Mouse (Mus musculus) G1E-ER4 (cell line): ENCODE results near the gene Tmem120b. TPM values are rescaled to one million over a fixed set of nuclear protein-coding genes. Genes with fewer than 3 reads are reported as not detected.

Experiments used
- GATA1 ChIP-seq: IDR thresholded peaks from one replicate; pipeline ENCODE4 v1.8.0; 2012; ENCODE audit warnings: low read length, inconsistent platforms
- polyA plus RNA-seq: library from polyadenylated mRNA; stranded (reverse); fragments of >175 nt; gene quantifications from 2 replicates; pipeline ENCODE4 v1.2.3, GENCODE M21; 2012

Tmem120b gene
- polyA plus RNA-seq, 1 experiment, result 6.0 TPM

GRCm38 (mm10) chr5:123102376-123102775 lies 34.2 kb downstream of the Tmem120b start:
- TF ChIP-seq GATA1, result no peak

GRCm38 (mm10) chr5:123103556-123103955 lies 35.3 kb downstream of the Tmem120b start:
- TF ChIP-seq GATA1, result no peak

GRCm38 (mm10) chr5:123104769-123105168 lies 36.6 kb downstream of the Tmem120b start:
- no peak for TF ChIP-seq GATA1

- TF ChIP-seq GATA1, result no peak
Measured at GRCm38 (mm10) chr5:123109452-123110203, 41.4 kb downstream of the Tmem120b start.

- TF ChIP-seq GATA1, result no peak
Measured at GRCm38 (mm10) chr5:123110296-123110721, 42.1 kb downstream of the Tmem120b start.

GRCm38 (mm10) chr5:123114109-123114508 lies 45.9 kb downstream of the Tmem120b start:
- TF ChIP-seq GATA1, result no peak

- no peak for TF ChIP-seq GATA1
Measured at GRCm38 (mm10) chr5:123114924-123115323, 46.7 kb downstream of the Tmem120b start.

- no peak for TF ChIP-seq GATA1
Measured at GRCm38 (mm10) chr5:123116080-123116479, 47.9 kb downstream of the Tmem120b start.

- TF ChIP-seq GATA1, result no peak
Measured at GRCm38 (mm10) chr5:123117257-123117656, 49.0 kb downstream of the Tmem120b start.

- TF ChIP-seq GATA1, result no peak
Measured at GRCm38 (mm10) chr5:123117773-123118172, 49.6 kb downstream of the Tmem120b start.

GRCm38 (mm10) chr5:123118826-123119225 lies 50.6 kb downstream of the Tmem120b start:
- TF ChIP-seq GATA1, result no peak

- TF ChIP-seq GATA1, result no peak
Measured at GRCm38 (mm10) chr5:123120624-123121215, 52.5 kb downstream of the Tmem120b start.

GRCm38 (mm10) chr5:123122181-123122580 lies 54.0 kb downstream of the Tmem120b start:
- no peak for TF ChIP-seq GATA1

GRCm38 (mm10) chr5:123125105-123125504 lies 56.9 kb downstream of the Tmem120b start:
- no peak for TF ChIP-seq GATA1

- no peak for TF ChIP-seq GATA1
Measured at GRCm38 (mm10) chr5:123125638-123126406, 57.6 kb downstream of the Tmem120b start.

GRCm38 (mm10) chr5:123127031-123127430 lies 58.8 kb downstream of the Tmem120b start:
- no peak for TF ChIP-seq GATA1

GRCm38 (mm10) chr5:123128426-123129169 lies 60.4 kb downstream of the Tmem120b start:
- no peak for TF ChIP-seq GATA1
